8 mouse cellular contexts compared by ENCODE assay signal in genomic region chr2:11086996-11087395, GRCm38 (mm10).
DNase-seq lines count a peak whose midpoint lies in the region; ATAC-seq and TF ChIP-seq lines count a peak whose summit lies in the region.

No protein-coding gene starts in this region.

- ATAC-seq in forebrain, embryonic 14.5 days = no peak
- no peak for ATAC-seq in forebrain, embryonic 15.5 days (replicated peaks)
- no peak for ATAC-seq in midbrain, embryonic 14.5 days (ENCODE audit: low FRiP score, low TSS enrichment)
- no peak for ATAC-seq in midbrain, embryonic 11.5 days (ENCODE audit: low FRiP score)
- no peak for ATAC-seq in limb, embryonic 14.5 days (ENCODE audit: low FRiP score, low read depth)
- ATAC-seq in erythroblast, adult 5-6 weeks (replicated peaks; ENCODE audit: low FRiP score, poor library complexity, severe bottlenecking) = no peak

- H3K4me3 ChIP-seq in forebrain, embryonic 14.5 days (ENCODE audit: low read depth, low read length) = no peak overlapping the region
- H3K4me3 ChIP-seq in forebrain, embryonic 15.5 days = no peak overlapping the region
- no peak overlapping the region for H3K4me3 ChIP-seq in midbrain, embryonic 14.5 days (replicated peaks; ENCODE audit: low read depth, low read length)
- no peak overlapping the region for H3K4me3 ChIP-seq in midbrain, embryonic 11.5 days (ENCODE audit: low read depth, low read length)
- no peak overlapping the region for H3K4me3 ChIP-seq in limb, embryonic 14.5 days (replicated peaks; ENCODE audit: low read length)

- DNase-seq in forebrain, embryonic 14.5 days (ENCODE audit: low spot score) = peak; percentile 44
- DNase-seq in midbrain, embryonic 14.5 days = peak; percentile 40
- DNase-seq in midbrain, embryonic 11.5 days (ENCODE audit: low spot score, missing footprints) = no peak
- DNase-seq in embryo, embryonic 10.5 days (ENCODE audit: low spot score) = peak; percentile 51
- peak; percentile 35 for DNase-seq in limb, embryonic 14.5 days (ENCODE audit: low spot score)
- no peak for DNase-seq in MN1 (ENCODE audit: low spot score)

- H3K27ac ChIP-seq in forebrain, embryonic 14.5 days (ENCODE audit: low read depth, low read length) = no peak overlapping the region
- H3K27ac ChIP-seq in forebrain, embryonic 15.5 days (replicated peaks) = no peak overlapping the region
- no peak overlapping the region for H3K27ac ChIP-seq in midbrain, embryonic 14.5 days (replicated peaks; ENCODE audit: low read depth, low read length)
- no peak overlapping the region for H3K27ac ChIP-seq in midbrain, embryonic 11.5 days (ENCODE audit: low read depth, low read length)
- H3K27ac ChIP-seq in limb, embryonic 14.5 days (replicated peaks; ENCODE audit: low read depth, low read length) = no peak overlapping the region

- no peaks in the 10 kb centered on the region for H3K27me3 ChIP-seq in forebrain, embryonic 14.5 days (replicated peaks; ENCODE audit: control insufficient read depth, insufficient read depth, low read length)
- H3K27me3 ChIP-seq in forebrain, embryonic 15.5 days = no peaks in the 10 kb centered on the region
- H3K27me3 ChIP-seq in midbrain, embryonic 14.5 days (ENCODE audit: control insufficient read depth, insufficient read depth, low read length) = no peaks in the 10 kb centered on the region
- H3K27me3 ChIP-seq in midbrain, embryonic 11.5 days (ENCODE audit: control insufficient read depth, insufficient read depth, low read length) = no peaks in the 10 kb centered on the region
- no peaks in the 10 kb centered on the region for H3K27me3 ChIP-seq in limb, embryonic 14.5 days (ENCODE audit: control insufficient read depth, insufficient read depth, low read length)

- H3K9me3 ChIP-seq in forebrain, embryonic 14.5 days (replicated peaks; ENCODE audit: control insufficient read depth, low read length) = no peaks in the 10 kb centered on the region
- H3K9me3 ChIP-seq in forebrain, embryonic 15.5 days = no peaks in the 10 kb centered on the region
- no peaks in the 10 kb centered on the region for H3K9me3 ChIP-seq in midbrain, embryonic 14.5 days (ENCODE audit: control insufficient read depth, low read length)
- no peaks in the 10 kb centered on the region for H3K9me3 ChIP-seq in midbrain, embryonic 11.5 days (ENCODE audit: control insufficient read depth, low read length)
- H3K9me3 ChIP-seq in limb, embryonic 14.5 days (ENCODE audit: control insufficient read depth, low read length) = no peaks in the 10 kb centered on the region

- no peak overlapping the region for H3K9ac ChIP-seq in forebrain, embryonic 14.5 days (ENCODE audit: low read length)
- H3K9ac ChIP-seq in forebrain, embryonic 15.5 days (replicated peaks) = no peak overlapping the region
- no peak overlapping the region for H3K9ac ChIP-seq in midbrain, embryonic 14.5 days (replicated peaks; ENCODE audit: low read length)
- H3K9ac ChIP-seq in midbrain, embryonic 11.5 days (ENCODE audit: low read length) = no peak overlapping the region
- H3K9ac ChIP-seq in limb, embryonic 14.5 days (ENCODE audit: low read depth, low read length, severe bottlenecking) = no peak overlapping the region

- WGBS in forebrain, embryonic 14.5 days = 47% methylated on average over 1 of the region's 1 CpGs
- whole genome bisulfite sequencing in forebrain, embryonic 15.5 days = 45% methylated on average over 1 of the region's 1 CpGs
- 39% methylated on average over 1 of the region's 1 CpGs for WGBS in midbrain, embryonic 14.5 days
- 26% methylated on average over 1 of the region's 1 CpGs for WGBS in midbrain, embryonic 11.5 days
- WGBS in limb, embryonic 14.5 days = 41% methylated on average over 1 of the region's 1 CpGs

- no peak overlapping the region for H3K4me2 ChIP-seq in forebrain, embryonic 14.5 days (ENCODE audit: low read length)
- H3K4me2 ChIP-seq in forebrain, embryonic 15.5 days (replicated peaks) = no peak overlapping the region
- no peak overlapping the region for H3K4me2 ChIP-seq in midbrain, embryonic 14.5 days (ENCODE audit: low read length)
- no peak overlapping the region for H3K4me2 ChIP-seq in midbrain, embryonic 11.5 days
- H3K4me2 ChIP-seq in limb, embryonic 14.5 days (replicated peaks; ENCODE audit: low read depth, low read length, severe bottlenecking) = no peak overlapping the region

- no peaks in the 10 kb centered on the region for H3K4me1 ChIP-seq in forebrain, embryonic 14.5 days (ENCODE audit: control insufficient read depth, insufficient read depth, low read length)
- H3K4me1 ChIP-seq in forebrain, embryonic 15.5 days = no peaks in the 10 kb centered on the region
- H3K4me1 ChIP-seq in midbrain, embryonic 14.5 days (ENCODE audit: control insufficient read depth, insufficient read depth, low read length) = no peaks in the 10 kb centered on the region
- H3K4me1 ChIP-seq in midbrain, embryonic 11.5 days (ENCODE audit: control insufficient read depth, insufficient read depth, low read length) = no peaks in the 10 kb centered on the region
- H3K4me1 ChIP-seq in limb, embryonic 14.5 days (ENCODE audit: control insufficient read depth, insufficient read depth, low read length) = no peaks in the 10 kb centered on the region

- no peaks in the 10 kb centered on the region for H3K36me3 ChIP-seq in forebrain, embryonic 14.5 days (ENCODE audit: control insufficient read depth, insufficient read depth, low read length)
- H3K36me3 ChIP-seq in forebrain, embryonic 15.5 days = no peaks in the 10 kb centered on the region
- no peaks in the 10 kb centered on the region for H3K36me3 ChIP-seq in midbrain, embryonic 14.5 days (ENCODE audit: control insufficient read depth, insufficient read depth, low read length)
- no peaks in the 10 kb centered on the region for H3K36me3 ChIP-seq in midbrain, embryonic 11.5 days (ENCODE audit: control insufficient read depth, insufficient read depth, low read length)
- no peaks in the 10 kb centered on the region for H3K36me3 ChIP-seq in limb, embryonic 14.5 days (ENCODE audit: control insufficient read depth, insufficient read depth, low read length)

- no peak for TF ChIP-seq POLR2A in limb, embryonic 14.5 days (IDR thresholded peaks at IDR 0.05; ENCODE audit: borderline replicate concordance, extremely low read depth, insufficient read depth, insufficient read length)

Comparison
In these comparisons a context has a peak if more than half of its experiments do, and no peak if none do; other contexts are left out.
1. DNase-seq: peak in forebrain, embryonic 14.5 days (single experiment), midbrain, embryonic 14.5 days (single experiment), embryo, embryonic 10.5 days (single experiment) and limb, embryonic 14.5 days (single experiment); none in midbrain, embryonic 11.5 days (single experiment) and MN1 (single experiment).